Mouse (Mus musculus) MEL (cell line): Measurements from ENCODE around the gene Stpg1. TPM values are rescaled to one million over a fixed set of nuclear protein-coding genes. Genes with fewer than 3 reads are reported as not detected.

Experiments
- DNase-seq: peaks from one replicate; pipeline ENCODE4 v3.0.0; 2011; ENCODE audit warnings: low read depth, low spot score
- H3K27ac ChIP-seq: 2 replicates; pipeline ENCODE4 v1.5.1; 2012; ENCODE audit warnings: low read depth, mild to moderate bottlenecking, control low read depth, low read length, moderate library complexity; ENCODE audit not compliant: control insufficient read depth
- H3K27me3 ChIP-seq, 2 experiments: fragments of 150-350 bp in 1 of 2; sonication (generic) in 1 of 2; 2 replicates each; pipeline ENCODE4 v1.6.1; 2012; ENCODE audit warnings: low read length in 2 of 2, mild to moderate bottlenecking in 2 of 2, improper control_type of control experiment in 1 of 2, moderate library complexity in 1 of 2; ENCODE audit not compliant: insufficient read depth in 2 of 2, control insufficient read depth in 1 of 2
- H3K36me3 ChIP-seq, 2 experiments: 2 replicates each; pipeline ENCODE4 v1.6.1; 2012 to 2014; ENCODE audit warnings: low read length in 2 of 2, improper control_type of control experiment in 1 of 2, inconsistent platforms in 1 of 2, mild to moderate bottlenecking in 1 of 2; ENCODE audit not compliant: insufficient read depth in 2 of 2, control insufficient read depth in 1 of 2
- H3K4me1 ChIP-seq, 2 experiments: fragments of 150-350 bp in 1 of 2; sonication (generic) in 1 of 2; 2 replicates each; pipeline ENCODE4 v1.6.1; 2012; ENCODE audit warnings: low read length in 2 of 2, improper control_type of control experiment in 1 of 2, mild to moderate bottlenecking in 1 of 2; ENCODE audit not compliant: insufficient read depth in 2 of 2, control insufficient read depth in 1 of 2
- H3K4me3 ChIP-seq, 2 experiments: fragments of 150-350 bp in 1 of 2; sonication (generic) in 1 of 2; 2 replicates each; pipeline ENCODE4 v1.5.1; 2012; ENCODE audit warnings: low read depth in 2 of 2, low read length in 2 of 2, mild to moderate bottlenecking in 2 of 2, moderate library complexity in 2 of 2, control low read depth in 1 of 2, improper control_type of control experiment in 1 of 2; ENCODE audit not compliant: control insufficient read depth in 1 of 2, insufficient read depth in 1 of 2
- H3K79me2 ChIP-seq: 2 replicates; pipeline ENCODE4 v1.6.1; 2012; ENCODE audit warnings: mild to moderate bottlenecking, low read length, moderate library complexity; ENCODE audit not compliant: control insufficient read depth, poor library complexity, insufficient read depth
- H3K9ac ChIP-seq: 2 replicates; pipeline ENCODE4 v1.6.1; 2012; ENCODE audit warnings: low read depth, mild to moderate bottlenecking, control low read depth, low read length, moderate library complexity; ENCODE audit not compliant: control insufficient read depth, poor library complexity, severe bottlenecking
- H3K9me3 ChIP-seq: fragments of 150-350 bp; sonication (generic); replicated peaks from 2 replicates; pipeline ENCODE4 v1.6.1; 2012; ENCODE audit warnings: mild to moderate bottlenecking, low read length, improper control_type of control experiment, moderate library complexity; ENCODE audit not compliant: insufficient read depth
- CHD1 ChIP-seq: IDR thresholded peaks from 2 replicates; pipeline ENCODE4 v1.6.1; 2012; ENCODE audit warnings: low read depth, mild to moderate bottlenecking, inconsistent platforms, low read length, improper control_type of control experiment
- CTCF ChIP-seq, 3 experiments: IDR thresholded peaks in 2 of 3; conservative IDR thresholded peaks in 1 of 3; 2 replicates each; pipeline ENCODE4 v1.5.1; 2011 to 2012; ENCODE audit warnings: low read length in 3 of 3, low read depth in 2 of 3, mild to moderate bottlenecking in 2 of 3, improper control_type of control experiment in 1 of 3, inconsistent platforms in 1 of 3, mixed read lengths in 1 of 3, moderate library complexity in 1 of 3; ENCODE audit not compliant: control insufficient read depth in 1 of 3, insufficient read depth in 1 of 3, poor library complexity in 1 of 3, severe bottlenecking in 1 of 3
- E2F4 ChIP-seq: IDR thresholded peaks from 2 replicates; pipeline ENCODE4 v1.6.1; 2011; ENCODE audit warnings: low read depth, low read length, improper control_type of control experiment, borderline replicate concordance
- GABPA ChIP-seq: IDR thresholded peaks from 2 replicates; pipeline ENCODE4 v1.6.1; 2012; ENCODE audit warnings: low read depth, mild to moderate bottlenecking, inconsistent platforms, low read length, improper control_type of control experiment, moderate library complexity
- HCFC1 ChIP-seq: IDR thresholded peaks from 2 replicates; pipeline ENCODE4 v1.6.1; 2012; ENCODE audit warnings: low read depth, mild to moderate bottlenecking, inconsistent platforms, low read length, improper control_type of control experiment, moderate library complexity
- KAT2A ChIP-seq: conservative IDR thresholded peaks from 2 replicates; pipeline ENCODE4 v1.6.1; 2012; ENCODE audit warnings: low read depth, low read length, improper control_type of control experiment, inconsistent platforms
- MAX ChIP-seq: IDR thresholded peaks from 2 replicates; pipeline ENCODE4 v1.6.1; 2011; ENCODE audit warnings: low read length, improper control_type of control experiment
- MYB ChIP-seq: IDR thresholded peaks from 2 replicates; pipeline ENCODE4 v1.6.1; 2011; ENCODE audit warnings: mild to moderate bottlenecking, low read depth, low read length, improper control_type of control experiment
- MYC ChIP-seq: IDR thresholded peaks from 2 replicates; pipeline ENCODE4 v1.6.1; 2011; ENCODE audit warnings: low read depth, mild to moderate bottlenecking, low read length, improper control_type of control experiment, moderate library complexity
- NELFE ChIP-seq: IDR thresholded peaks from 2 replicates; pipeline ENCODE4 v1.6.1; 2011; ENCODE audit warnings: low read depth, low read length, improper control_type of control experiment
- NRF1 ChIP-seq: IDR thresholded peaks from 2 replicates; pipeline ENCODE4 v1.6.1; 2014; ENCODE audit warnings: low read depth, mild to moderate bottlenecking, inconsistent platforms, low read length, improper control_type of control experiment, moderate library complexity; ENCODE audit not compliant: poor library complexity, insufficient read depth, severe bottlenecking
- POLR2A ChIP-seq, 2 experiments: IDR thresholded peaks; 2 replicates each; pipeline ENCODE4 v1.6.1; 2011 to 2012; ENCODE audit warnings: low read length in 2 of 2, mild to moderate bottlenecking in 2 of 2, control low read depth in 1 of 2, improper control_type of control experiment in 1 of 2, low read depth in 1 of 2, moderate library complexity in 1 of 2; ENCODE audit not compliant: control insufficient read depth in 1 of 2, insufficient read depth in 1 of 2, poor library complexity in 1 of 2
- POLR2AphosphoS2 ChIP-seq: IDR thresholded peaks from 2 replicates; pipeline ENCODE4 v1.6.1; 2011; ENCODE audit warnings: low read length, improper control_type of control experiment
- POLR2AphosphoS5 ChIP-seq: IDR thresholded peaks from 2 replicates; pipeline ENCODE4 v1.6.1; 2012; ENCODE audit warnings: low read depth, borderline replicate concordance, mild to moderate bottlenecking, inconsistent platforms, low read length, moderate library complexity, mixed read lengths
- TCF12 ChIP-seq: IDR thresholded peaks from 2 replicates; pipeline ENCODE4 v1.6.1; 2014; ENCODE audit warnings: low read depth, mild to moderate bottlenecking, inconsistent platforms, low read length, improper control_type of control experiment, moderate library complexity
- USF1 ChIP-seq: IDR thresholded peaks from 2 replicates; pipeline ENCODE4 v1.6.1; 2014; ENCODE audit warnings: low read depth, mild to moderate bottlenecking, inconsistent platforms, low read length, improper control_type of control experiment, moderate library complexity
- USF2 ChIP-seq, 2 experiments: IDR thresholded peaks; 2 replicates each; pipeline ENCODE4 v1.6.1; 2011 to 2012; ENCODE audit warnings: improper control_type of control experiment in 2 of 2, low read length in 2 of 2, borderline replicate concordance in 1 of 2, inconsistent platforms in 1 of 2, low read depth in 1 of 2, mild to moderate bottlenecking in 1 of 2; ENCODE audit not compliant: insufficient read depth in 1 of 2
- ZKSCAN1 ChIP-seq: IDR thresholded peaks from 2 replicates; pipeline ENCODE4 v1.6.1; 2012; ENCODE audit warnings: low read depth, mild to moderate bottlenecking, inconsistent platforms, low read length, improper control_type of control experiment, moderate library complexity
- ZMIZ1 ChIP-seq: IDR thresholded peaks from 2 replicates; pipeline ENCODE4 v1.6.1; 2012; ENCODE audit warnings: low read depth, mild to moderate bottlenecking, inconsistent platforms, low read length, improper control_type of control experiment, moderate library complexity
- ZNF384 ChIP-seq: IDR thresholded peaks from 2 replicates; pipeline ENCODE4 v1.6.1; 2012; ENCODE audit warnings: low read depth, mild to moderate bottlenecking, inconsistent platforms, low read length, improper control_type of control experiment
- polyA plus RNA-seq, 2 experiments: library from polyadenylated mRNA; stranded (reverse) in 1 of 2; unstranded in 1 of 2; fragments of >175 nt in 1 of 2; fragments of >200 nt in 1 of 2; gene quantifications; 2 replicates each; pipeline versions ENCODE4 v1.2.1 to v1.2.4; 2012; ENCODE audit warnings: low replicate concordance in 2 of 2, low read depth in 1 of 2; ENCODE audit not compliant: insufficient read length in 2 of 2, insufficient read depth in 1 of 2, missing spikeins in 1 of 2
- total RNA-seq: library from RNA; depleted of rRNA; stranded (reverse); fragments of 300-350 nt; gene quantifications from 2 replicates; pipeline ENCODE4 v1.2.3, GENCODE M21; 2012

Stpg1 gene
- total and polyA plus RNA-seq, 3 experiments: 0.21 TPM; not detected in 2

GRCm38 (mm10) chr4:135539056-135539455 is 44.5 kb downstream of the Stpg1 start:
- no peaks in the 10 kb centered on the region for H3K79me2 ChIP-seq
- H3K4me1 ChIP-seq: no peaks in the 10 kb centered on the region; a peak in 1 of 4 replicates
- no peak for DNase-seq
- H3K9me3 ChIP-seq: no peaks in the 10 kb centered on the region
- no peak for TF ChIP-seq ZNF384
- no peak for TF ChIP-seq POLR2AphosphoS5
- TF ChIP-seq USF2 (IDR thresholded peaks at IDR 0.05; ENCODE audit: borderline replicate concordance in 1 of 2, insufficient read depth in 1 of 2, low read depth in 1 of 2, low read length in 2 of 2): no peak
- no peak for TF ChIP-seq CHD1
- TF ChIP-seq USF1: no peak
- TF ChIP-seq GABPA: no peak
- TF ChIP-seq MYB: no peak
- no peak for TF ChIP-seq CTCF (IDR thresholded peaks at IDR 0.05 in 2 of 3, conservative IDR thresholded peaks at IDR 0.05 in 1 of 3; ENCODE audit: control insufficient read depth in 1 of 3, insufficient read depth in 1 of 3, low read depth in 2 of 3, low read length in 3 of 3, poor library complexity in 1 of 3, severe bottlenecking in 1 of 3)
- TF ChIP-seq E2F4: no peak
- TF ChIP-seq ZKSCAN1: no peak
- no peak for TF ChIP-seq MYC
- TF ChIP-seq TCF12: no peak
- no peak for TF ChIP-seq NRF1
- no peak for TF ChIP-seq POLR2AphosphoS2
- no peak for TF ChIP-seq MAX
- TF ChIP-seq ZMIZ1: no peak
- TF ChIP-seq HCFC1: no peak
- no peak for TF ChIP-seq KAT2A
- TF ChIP-seq, all 39 proteins: peak for 0
- Histone ChIP-seq H3K27ac (no peak overlapping the region), H3K9ac (no peak overlapping the region), H3K27me3 (no peaks in the 10 kb centered on the region; a peak in 1 of 4 replicates), H3K4me3 (no peak overlapping the region), H3K36me3 (no peaks in the 10 kb centered on the region)

DNA sequence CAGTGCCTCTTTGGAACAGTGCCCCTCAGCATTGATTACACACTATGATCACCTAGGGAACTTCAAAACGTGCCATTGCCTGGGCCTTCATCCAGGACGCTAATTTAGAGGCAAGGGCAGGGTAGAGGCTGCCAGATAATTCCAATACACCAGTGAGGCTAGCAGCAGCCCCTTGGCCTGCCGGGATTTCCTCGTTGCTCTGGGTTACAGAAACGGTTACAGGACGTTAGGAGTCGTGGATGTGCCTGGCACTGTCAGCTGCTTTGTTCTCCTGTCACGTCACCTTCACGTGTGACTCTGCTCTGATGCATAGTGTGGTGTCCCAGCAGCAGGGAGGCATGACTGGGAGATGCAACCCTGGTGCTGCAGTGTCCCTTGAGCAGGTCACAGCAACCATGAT is 45.5 kb downstream of the Stpg1 start:
- Histone ChIP-seq H3K9me3 (no peaks in the 10 kb centered on the region), H3K36me3 (no peaks in the 10 kb centered on the region), H3K4me1 (no peaks in the 10 kb centered on the region; a peak in 2 of 4 replicates), H3K27ac (no peak overlapping the region), H3K79me2 (no peaks in the 10 kb centered on the region), H3K27me3 (no peaks in the 10 kb centered on the region; a peak in 1 of 4 replicates), H3K9ac (no peak overlapping the region), H3K4me3 (no peak overlapping the region)
- TF ChIP-seq POLR2AphosphoS2: no peak
- TF ChIP-seq POLR2A (IDR thresholded peaks at IDR 0.05; ENCODE audit: control insufficient read depth in 1 of 2, insufficient read depth in 1 of 2, low read depth in 1 of 2, low read length in 2 of 2, poor library complexity in 1 of 2): no peak
- TF ChIP-seq MAX: no peak
- no peak for TF ChIP-seq NELFE
- TF ChIP-seq NRF1: no peak
- no peak for DNase-seq
